Mouse (Mus musculus) neural tube, embryonic 12.5 days (tissue): ENCODE results near the gene Treml2. TPM values are rescaled to one million over a fixed set of nuclear protein-coding genes. Genes with fewer than 3 reads are reported as not detected.

Source experiments
- ATAC-seq: fragments of 200-750 bp; cut with Nextera tagmentation; 2 replicates; pipeline ENCODE4 v1.8.0; 2017; ENCODE audit warnings: low read depth, mild to moderate bottlenecking, moderate TSS enrichment, moderate library complexity; ENCODE audit not compliant: low FRiP score
- H3K27ac ChIP-seq: fragments of 300-500 bp; sonication (generic); 2 replicates; pipeline ENCODE4 v1.5.1; 2016
- H3K27me3 ChIP-seq: fragments of 300-500 bp; sonication (generic); replicated peaks from 2 replicates; pipeline ENCODE4 v1.6.1; 2016; ENCODE audit warnings: mild to moderate bottlenecking
- H3K36me3 ChIP-seq: fragments of 300-500 bp; sonication (generic); 2 replicates; pipeline ENCODE4 v1.6.1; 2016; ENCODE audit warnings: mild to moderate bottlenecking
- H3K4me1 ChIP-seq: fragments of 300-500 bp; sonication (generic); 2 replicates; pipeline ENCODE4 v1.6.1; 2016
- H3K4me2 ChIP-seq: fragments of 300-500 bp; sonication (generic); replicated peaks from 2 replicates; pipeline ENCODE4 v1.6.1; 2016; ENCODE audit warnings: mild to moderate bottlenecking
- H3K4me3 ChIP-seq: fragments of 300-500 bp; sonication (generic); 2 replicates; pipeline ENCODE4 v1.5.1; 2016
- H3K9ac ChIP-seq: fragments of 300-500 bp; sonication (generic); 2 replicates; pipeline ENCODE4 v1.6.1; 2016; ENCODE audit warnings: mild to moderate bottlenecking
- H3K9me3 ChIP-seq: fragments of 300-500 bp; sonication (generic); 2 replicates; pipeline ENCODE4 v1.6.1; 2016; ENCODE audit warnings: mild to moderate bottlenecking
- WGBS: fragments of 180-500 bp; shearing (Covaris S2); methylation state at CpG from one replicate; pipeline ENCODE4 v1.1.7; 2016; 5-methylcytosine and 5-hydroxymethylcytosine counted together
- polyA plus RNA-seq: library from polyadenylated mRNA; unstranded; fragments of >200 nt; fragmentation: Nextera tagmentation; extraction: Ambion mirVana; gene quantifications from 2 replicates; pipeline ENCODE4 v1.2.1, GENCODE M21; 2016

Gene Treml2
- polyA plus RNA-seq, 1 experiment from 2014 or later, result 0.27 TPM

DNA sequence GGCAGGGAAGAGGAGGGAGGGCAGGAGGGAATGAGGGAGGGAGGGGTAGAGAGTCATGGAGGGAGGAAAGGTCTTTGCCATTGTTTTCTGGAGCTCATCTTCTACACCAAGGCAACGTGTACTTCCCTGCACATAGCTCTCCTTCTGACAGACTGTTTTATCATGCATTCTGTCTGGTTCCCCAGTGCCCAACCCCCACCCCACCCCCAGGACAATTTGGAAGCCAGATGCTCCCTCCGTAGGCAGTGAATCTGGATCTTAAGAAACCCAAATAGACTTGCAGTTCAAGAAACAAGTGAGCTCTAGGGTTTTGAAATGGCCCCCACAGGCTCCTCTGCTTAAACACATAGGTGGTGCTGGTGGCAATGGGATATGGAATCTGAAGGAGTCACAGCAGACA lies 58.6 kb downstream of the Treml2 start:
- no peaks in the 10 kb centered on the region for H3K9me3 ChIP-seq
- H3K36me3 ChIP-seq, result no peaks in the 10 kb centered on the region
- no peaks in the 10 kb centered on the region for H3K4me1 ChIP-seq
- H3K4me3 ChIP-seq, result no peak overlapping the region
- H3K4me2 ChIP-seq, result no peak overlapping the region
- no peaks in the 10 kb centered on the region for H3K27me3 ChIP-seq
- no peak overlapping the region for H3K27ac ChIP-seq
- H3K9ac ChIP-seq, result no peak overlapping the region
- WGBS, result 54% methylated on average over 2 of the region's 2 CpGs
- no peak for ATAC-seq

DNA sequence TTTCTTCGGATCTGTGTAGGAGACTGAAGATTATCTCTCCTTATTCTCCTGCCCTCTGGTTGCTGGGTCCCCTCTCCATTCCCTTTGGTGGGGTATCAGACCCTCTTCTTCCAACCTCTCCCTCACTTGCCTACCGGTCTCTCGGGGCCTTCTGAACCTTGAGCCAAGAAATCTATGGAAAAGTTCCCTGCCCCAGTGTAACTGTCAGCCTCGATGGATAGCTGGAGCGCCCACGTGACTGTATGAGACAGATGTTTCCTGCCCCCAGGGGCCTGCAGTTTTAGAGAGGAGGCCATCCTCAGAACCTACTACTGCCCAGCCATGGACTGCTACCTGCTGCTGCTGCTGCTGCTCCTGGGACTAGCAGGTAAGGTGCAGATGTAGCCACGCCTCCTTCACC lies 60.3 kb downstream of the Treml2 start, which contains the start of gene Treml1:
Gene Treml1 (plus strand): TSS at position 301 of the 400 bp plus-strand sequence.
- H3K9me3 ChIP-seq, result no peaks in the 10 kb centered on the region
- H3K4me2 ChIP-seq, result no peak within 1 kb of the TSS
- H3K4me3 ChIP-seq, result no peak within 1 kb of the TSS
- H3K36me3 ChIP-seq, result no peaks in the 10 kb centered on the region
- H3K27ac ChIP-seq, result no peak within 1 kb of the TSS
- no peaks in the 10 kb centered on the region for H3K27me3 ChIP-seq
- H3K9ac ChIP-seq, result no peak within 1 kb of the TSS
- WGBS, result 85% methylated on average over 7 of the region's 7 CpGs
- no peak for ATAC-seq
- no peaks in the 10 kb centered on the region for H3K4me1 ChIP-seq

DNA sequence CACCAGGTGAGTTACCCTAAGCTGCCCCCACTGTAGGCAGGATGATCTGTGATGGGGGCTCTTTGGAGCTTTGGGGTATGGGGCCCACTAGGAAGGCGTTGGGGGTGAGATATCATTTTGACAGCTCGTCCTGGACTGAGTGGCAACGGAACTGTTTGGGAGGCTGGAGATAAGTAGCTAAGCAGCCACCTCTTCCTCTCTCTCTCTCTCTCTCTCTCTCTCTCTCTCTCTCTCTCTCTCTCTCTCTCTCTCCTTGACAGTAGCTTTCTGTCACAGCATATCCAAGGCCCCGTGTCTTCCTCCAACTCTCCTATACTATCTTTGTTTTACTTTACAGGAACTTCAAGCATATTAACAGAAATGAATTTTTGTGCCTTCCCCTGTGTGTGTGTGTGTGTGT lies 61.2 kb downstream of the Treml2 start:
- Histone ChIP-seq H3K9ac (no peak overlapping the region), H3K36me3 (no peaks in the 10 kb centered on the region), H3K4me1 (no peaks in the 10 kb centered on the region), H3K27me3 (no peaks in the 10 kb centered on the region), H3K27ac (no peak overlapping the region), H3K4me2 (no peak overlapping the region), H3K4me3 (no peak overlapping the region), H3K9me3 (no peaks in the 10 kb centered on the region)
- 79% methylated on average over 4 of the region's 4 CpGs for whole genome bisulfite sequencing
- ATAC-seq, result no peak

Other genes with a start within 250 kb of the Treml2 start
- gene 1700067P10Rik, start 210.2 kb upstream of the Treml2 start, polyA plus RNA-seq, result 0.18 TPM in 1 of 2 replicates, not detected in the other
- gene 9830107B12Rik, start 153.2 kb upstream of the Treml2 start, polyA plus RNA-seq, result not detected in 2 replicates
- not detected in 2 replicates for gene A530064D06Rik, start 132.2 kb upstream of the Treml2 start, polyA plus RNA-seq
- gene Trem1, start 66.7 kb upstream of the Treml2 start, polyA plus RNA-seq, result 0.09 TPM in 1 of 2 replicates, not detected in the other
- gene Trem3, start 51.7 kb upstream of the Treml2 start, polyA plus RNA-seq, result not detected in 2 replicates
- 0.14 TPM in 1 of 2 replicates, not detected in the other for gene Treml4, start 35.2 kb upstream of the Treml2 start, polyA plus RNA-seq
- 0.09 TPM in 1 of 2 replicates, not detected in the other for gene B430306N03Rik, start 16.6 kb downstream of the Treml2 start, polyA plus RNA-seq
- 2.9 and 3.4 TPM in 2 replicates for gene Trem2, start 46.9 kb downstream of the Treml2 start, polyA plus RNA-seq
- 1.3 and 2.7 TPM in 2 replicates for gene Treml1, start 60.4 kb downstream of the Treml2 start, polyA plus RNA-seq
- 16.3 and 17.4 TPM in 2 replicates for gene Nfya, start 110.4 kb downstream of the Treml2 start, polyA plus RNA-seq
- gene Oard1, start 110.5 kb downstream of the Treml2 start, polyA plus RNA-seq, result 58.7 and 62.6 TPM in 2 replicates
- gene Apobec2, start 133.4 kb downstream of the Treml2 start, polyA plus RNA-seq, result 2.4 and 4.4 TPM in 2 replicates
- gene Tspo2, start 152.0 kb downstream of the Treml2 start, polyA plus RNA-seq, result 1.0 and 1.5 TPM in 2 replicates
- 0.15 TPM in 1 of 2 replicates, not detected in the other for gene Unc5cl, start 155.4 kb downstream of the Treml2 start, polyA plus RNA-seq